Mouse (Mus musculus) heart, postnatal 0 days (tissue): ENCODE data around the gene Hdac8.

Experiments used
- CTCF ChIP-seq: IDR thresholded peaks from 2 replicates; pipeline ENCODE4 v1.5.1; 2016; ENCODE audit warnings: antibody characterized with exemption, control low read depth, low read depth
- EP300 ChIP-seq: IDR thresholded peaks from 2 replicates; pipeline ENCODE4 v1.6.1; 2016; ENCODE audit warnings: antibody characterized with exemption, low read depth

GRCm38 (mm10) chrX:102478481-102478880 lies 26.7 kb downstream of the Hdac8 start:
- TF ChIP-seq CTCF (no peak), EP300 (no peak)
